Comparison of ENCODE assay signal across 8 mouse cellular contexts in the genomic region with DNA sequence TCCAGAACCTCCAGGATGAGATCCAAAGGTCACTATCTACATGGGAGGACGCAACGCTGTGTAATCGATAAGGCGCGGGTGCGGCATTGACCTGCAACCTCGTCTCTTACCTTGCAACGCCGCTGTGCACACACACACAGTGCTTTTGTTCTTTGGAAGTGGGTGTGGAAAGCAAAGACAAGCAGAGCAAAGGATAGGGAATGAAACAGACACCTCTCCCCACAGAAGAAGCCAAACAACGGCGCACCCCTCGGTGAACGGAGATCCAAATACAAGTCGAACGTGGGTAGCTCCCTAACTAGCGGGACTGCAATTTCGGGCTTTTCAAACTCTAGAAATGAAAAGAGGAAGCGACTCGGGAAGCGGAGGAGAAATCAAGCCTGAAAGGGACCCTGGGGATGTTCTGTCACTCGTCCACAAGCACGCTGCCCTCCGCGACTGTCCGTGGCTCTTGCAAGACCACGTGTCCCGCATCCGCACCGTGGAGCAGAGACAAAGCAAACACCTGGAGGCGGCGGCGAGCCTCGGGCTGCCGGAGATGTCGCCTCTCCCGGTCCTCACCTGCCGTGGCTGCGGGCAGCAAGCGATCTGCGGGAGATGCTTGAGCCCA. TPM values are rescaled to one million over a fixed set of nuclear protein-coding genes. Genes with fewer than 3 reads are reported as not detected.
A peak's percentile ranks its signal among the peaks of the same experiment; 100 is the strongest.
DNase-seq lines count a peak whose midpoint lies in the region; ATAC-seq lines count a peak whose summit lies in the region.

No protein-coding gene starts in this region.

- H3K4me1 ChIP-seq in kidney, embryonic 15.5 days, result peaks cover 18% of the 10 kb centered on the region

- under 1% methylated on average over 40 of the region's 40 CpGs for WGBS in kidney, embryonic 15.5 days
- 2% methylated on average over 40 of the region's 40 CpGs for WGBS in macrophage (ENCODE audit: missing documents)

- peak; percentile 23 to 29 for DNase-seq in adrenal gland, adult 18-20 months (ENCODE audit: low spot score in 2 of 2)
- no peak for DNase-seq in adrenal gland, postnatal 10 days
- DNase-seq in cerebellum, adult 9-11 months, result peak; percentile 53
- peak; percentile 18 to 30 for DNase-seq in frontal cortex, postnatal 10 days (ENCODE audit: low spot score in 2 of 2)
- peak; percentile 19 to 68 for DNase-seq in spleen, postnatal 4 days (ENCODE audit: low spot score in 2 of 2)

- no peaks in the 10 kb centered on the region for H3K9me3 ChIP-seq in kidney, embryonic 15.5 days (replicated peaks)

- peak; percentile 5 for ATAC-seq in CD4-positive, CD25-positive, alpha-beta regulatory T cell, adult 4 months
- ATAC-seq in kidney, embryonic 15.5 days (replicated peaks; ENCODE audit: low FRiP score), result peak; percentile 7; the same call in 1 of the 2 replicates

- H3K4me3 ChIP-seq in kidney, embryonic 15.5 days (replicated peaks), result peak overlapping the region; percentile 98
- H3K4me3 ChIP-seq in macrophage (ENCODE audit: inconsistent target), result peak overlapping the region; percentile 95

- H3K27ac ChIP-seq in kidney, embryonic 15.5 days, result peak overlapping the region; percentile 93
- H3K27ac ChIP-seq in macrophage, result peak overlapping the region; percentile 57

- H3K79me2 ChIP-seq in macrophage (ENCODE audit: inconsistent target), result peaks cover 84% of the 10 kb centered on the region

- peak overlapping the region; percentile 69 for H3K4me2 ChIP-seq in kidney, embryonic 15.5 days

- H3K36me3 ChIP-seq in kidney, embryonic 15.5 days, result no peaks in the 10 kb centered on the region
- no peaks in the 10 kb centered on the region for H3K36me3 ChIP-seq in macrophage (ENCODE audit: inconsistent target)

- peak overlapping the region; percentile 89 for H3K9ac ChIP-seq in kidney, embryonic 15.5 days

- no peaks in the 10 kb centered on the region for H3K27me3 ChIP-seq in kidney, embryonic 15.5 days

RNA-seq across cellular contexts. Expression of a gene that starts 0.6 kb away (rescaled TPM):
- total RNA-seq in adrenal gland, adult 18-20 months (2021), result 10 to 100 TPM in 1 of 2 experiments, 1 to 10 TPM in 1; 7.1 to 11.2 TPM
- total RNA-seq in adrenal gland, postnatal 10 days (2021), result 10 to 100 TPM in 1 of 2 experiments, 1 to 10 TPM in 1; 7.9 to 10.6 TPM
- 10 to 100 TPM; 27.2 to 31.3 TPM for polyA plus RNA-seq in CD4-positive, CD25-positive, alpha-beta regulatory T cell, adult 4 months (2017; shearing (Covaris generic))
- polyA plus RNA-seq in kidney, embryonic 15.5 days (2015; fragmentation: Nextera tagmentation; extraction: Ambion mirVana), result 19.3 and 21.3 TPM in 2 replicates
- 10 to 100 TPM in 17 of 26 experiments, 1 to 10 TPM in 9; 2.3 to 40.0 (median 14.9) TPM for total RNA-seq in macrophage (2018; cell fraction: chromatin; rRNA removed)
- 1 to 10 TPM; 1.4 to 6.1 (median 3.7) TPM for total RNA-seq in macrophage (2018; cell fraction: cytosol; rRNA removed)
- 10 to 100 TPM in 18 of 26 experiments, 1 to 10 TPM in 8; 4.8 to 51.5 (median 14.1) TPM for total RNA-seq in macrophage (2018; cell fraction: nucleus; rRNA removed)
- 6.5 to 10.4 TPM (median 9.3 TPM) in 3 replicates for polyA plus RNA-seq in macrophage (2018)

RNA-seq across cellular contexts. Expression of a gene that starts 0.8 kb away (rescaled TPM):
- 1 to 10 TPM; 7.9 to 10.0 TPM for total RNA-seq in adrenal gland, adult 18-20 months (2021)
- total RNA-seq in adrenal gland, postnatal 10 days (2021), result 10 to 100 TPM; 16.1 to 19.7 TPM
- polyA plus RNA-seq in CD4-positive, CD25-positive, alpha-beta regulatory T cell, adult 4 months (2017; shearing (Covaris generic)), result 10 to 100 TPM; 27.8 to 33.8 TPM
- polyA plus RNA-seq in kidney, embryonic 15.5 days (2015; fragmentation: Nextera tagmentation; extraction: Ambion mirVana), result 33.4 and 33.7 TPM in 2 replicates
- total RNA-seq in macrophage (2018; cell fraction: chromatin; rRNA removed), result 100 to 1,000 TPM in 8 of 26 experiments, 10 to 100 TPM in 18; 21.4 to 178 (median 84.0) TPM
- 10 to 100 TPM; 16.8 to 35.0 (median 22.5) TPM for total RNA-seq in macrophage (2018; cell fraction: cytosol; rRNA removed)
- 100 to 1,000 TPM in 2 of 26 experiments, 10 to 100 TPM in 24; 17.6 to 136 (median 57.4) TPM for total RNA-seq in macrophage (2018; cell fraction: nucleus; rRNA removed)
- 11.0 to 16.7 TPM (median 14.0 TPM) in 3 replicates for polyA plus RNA-seq in macrophage (2018)
